Mouse (Mus musculus) kidney, embryonic 16.5 days (tissue): Measurements from ENCODE around the gene Foxred1. TPM values are rescaled to one million over a fixed set of nuclear protein-coding genes. Genes with fewer than 3 reads are reported as not detected.
A peak's percentile ranks its signal among the peaks of the same experiment; 100 is the strongest.

Experiments used
- ATAC-seq: fragments of 200-750 bp; cut with Nextera tagmentation; 2 replicates; pipeline ENCODE4 v1.8.0; 2017; ENCODE audit warnings: moderate TSS enrichment; ENCODE audit not compliant: low FRiP score, low TSS enrichment
- H3K27ac ChIP-seq: fragments of 300-500 bp; sonication (generic); 2 replicates; pipeline ENCODE4 v1.5.1; 2014; ENCODE audit warnings: low read length
- H3K27me3 ChIP-seq: fragments of 300-500 bp; sonication (generic); 2 replicates; pipeline ENCODE4 v1.6.1; 2014; ENCODE audit warnings: low read length, control low read depth, mixed read lengths; ENCODE audit not compliant: insufficient read depth
- H3K36me3 ChIP-seq: fragments of 300-500 bp; sonication (generic); 2 replicates; pipeline ENCODE4 v1.6.1; 2014; ENCODE audit warnings: low read length, control low read depth, mixed read lengths; ENCODE audit not compliant: insufficient read depth
- H3K4me1 ChIP-seq: fragments of 300-500 bp; sonication (generic); 2 replicates; pipeline ENCODE4 v1.6.1; 2014; ENCODE audit warnings: low read length, control low read depth, mixed read lengths; ENCODE audit not compliant: insufficient read depth
- H3K4me2 ChIP-seq: fragments of 300-500 bp; sonication (generic); replicated peaks from 2 replicates; pipeline ENCODE4 v1.6.1; 2014; ENCODE audit warnings: low read depth, low read length
- H3K4me3 ChIP-seq: fragments of 300-500 bp; sonication (generic); 2 replicates; pipeline ENCODE4 v1.5.1; 2014; ENCODE audit warnings: mild to moderate bottlenecking, low read length
- H3K9ac ChIP-seq: fragments of 300-500 bp; sonication (generic); replicated peaks from 2 replicates; pipeline ENCODE4 v1.6.1; 2014; ENCODE audit warnings: low read length
- H3K9me3 ChIP-seq: fragments of 300-500 bp; sonication (generic); 2 replicates; pipeline ENCODE4 v1.6.1; 2016; ENCODE audit warnings: low read length, control low read depth
- WGBS: fragments of 180-500 bp; shearing (Covaris S2); extraction: QIAGEN DNeasy Blood & Tissue Kit; methylation state at CpG from one replicate; pipeline ENCODE4 v1.1.7; 2014; 5-methylcytosine and 5-hydroxymethylcytosine counted together
- polyA plus RNA-seq: library from polyadenylated mRNA; unstranded; fragments of >200 nt; fragmentation: Nextera tagmentation; extraction: Ambion mirVana; gene quantifications from 2 replicates; pipeline ENCODE4 v1.2.1, GENCODE M21; 2015

Gene Foxred1
- polyA plus RNA-seq, 1 experiment from 2014 or later, result 53.4 TPM

DNA sequence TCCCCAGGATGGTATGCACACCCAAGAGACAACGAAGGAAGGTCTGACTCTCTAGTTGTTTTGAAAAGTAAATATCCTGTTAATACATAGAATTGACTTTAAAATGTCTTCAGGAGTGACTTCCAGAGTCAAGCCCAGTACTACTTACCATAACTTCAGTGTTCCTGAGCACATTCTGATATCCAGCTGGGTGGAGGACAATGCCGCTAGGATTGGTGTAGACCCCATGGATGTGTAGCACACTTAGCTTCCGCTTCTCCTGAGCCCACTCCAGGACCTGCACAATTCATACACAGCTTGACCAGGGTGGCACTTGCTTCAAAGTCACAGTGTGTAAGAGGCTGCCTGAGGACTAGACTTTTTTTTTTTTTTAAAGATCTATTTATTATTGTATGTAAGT is 12.6 kb upstream of the Foxred1 start:
- no peak overlapping the region for H3K4me3 ChIP-seq
- no peak overlapping the region for H3K4me2 ChIP-seq
- no peak for ATAC-seq
- 96% methylated on average over 3 of the region's 3 CpGs for WGBS
- H3K27me3 ChIP-seq, result no peaks in the 10 kb centered on the region
- peaks cover 29% of the 10 kb centered on the region for H3K36me3 ChIP-seq
- H3K9ac ChIP-seq, result no peak overlapping the region
- no peaks in the 10 kb centered on the region for H3K9me3 ChIP-seq
- H3K27ac ChIP-seq, result no peak overlapping the region
- no peaks in the 10 kb centered on the region for H3K4me1 ChIP-seq

DNA sequence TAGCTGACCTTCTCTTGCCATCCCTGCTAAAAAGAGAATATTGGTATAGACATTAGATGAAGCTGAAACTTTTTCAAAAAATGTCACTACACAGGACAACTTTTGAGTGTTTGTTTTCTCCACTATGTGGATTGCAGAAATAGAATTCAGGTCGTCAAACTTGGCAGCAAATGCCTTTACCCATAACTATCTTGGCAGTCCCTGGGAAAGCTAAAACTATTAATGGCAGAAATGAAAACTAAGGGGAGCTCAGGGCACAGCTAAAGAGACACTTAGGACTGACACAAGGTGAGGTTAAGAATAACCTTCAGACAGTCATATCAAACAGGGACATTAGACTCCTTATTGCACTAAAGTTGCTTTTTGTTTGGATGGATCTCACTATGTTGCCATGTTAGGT is 7.1 kb upstream of the Foxred1 start:
- Histone ChIP-seq H3K4me1 (no peaks in the 10 kb centered on the region), H3K27me3 (no peaks in the 10 kb centered on the region), H3K27ac (no peak overlapping the region), H3K36me3 (peaks cover 61% of the 10 kb centered on the region), H3K9me3 (no peaks in the 10 kb centered on the region), H3K4me3 (no peak overlapping the region), H3K4me2 (no peak overlapping the region), H3K9ac (no peak overlapping the region)
- ATAC-seq, result no peak
- 79% methylated on average over 1 of the region's 1 CpGs for WGBS

DNA sequence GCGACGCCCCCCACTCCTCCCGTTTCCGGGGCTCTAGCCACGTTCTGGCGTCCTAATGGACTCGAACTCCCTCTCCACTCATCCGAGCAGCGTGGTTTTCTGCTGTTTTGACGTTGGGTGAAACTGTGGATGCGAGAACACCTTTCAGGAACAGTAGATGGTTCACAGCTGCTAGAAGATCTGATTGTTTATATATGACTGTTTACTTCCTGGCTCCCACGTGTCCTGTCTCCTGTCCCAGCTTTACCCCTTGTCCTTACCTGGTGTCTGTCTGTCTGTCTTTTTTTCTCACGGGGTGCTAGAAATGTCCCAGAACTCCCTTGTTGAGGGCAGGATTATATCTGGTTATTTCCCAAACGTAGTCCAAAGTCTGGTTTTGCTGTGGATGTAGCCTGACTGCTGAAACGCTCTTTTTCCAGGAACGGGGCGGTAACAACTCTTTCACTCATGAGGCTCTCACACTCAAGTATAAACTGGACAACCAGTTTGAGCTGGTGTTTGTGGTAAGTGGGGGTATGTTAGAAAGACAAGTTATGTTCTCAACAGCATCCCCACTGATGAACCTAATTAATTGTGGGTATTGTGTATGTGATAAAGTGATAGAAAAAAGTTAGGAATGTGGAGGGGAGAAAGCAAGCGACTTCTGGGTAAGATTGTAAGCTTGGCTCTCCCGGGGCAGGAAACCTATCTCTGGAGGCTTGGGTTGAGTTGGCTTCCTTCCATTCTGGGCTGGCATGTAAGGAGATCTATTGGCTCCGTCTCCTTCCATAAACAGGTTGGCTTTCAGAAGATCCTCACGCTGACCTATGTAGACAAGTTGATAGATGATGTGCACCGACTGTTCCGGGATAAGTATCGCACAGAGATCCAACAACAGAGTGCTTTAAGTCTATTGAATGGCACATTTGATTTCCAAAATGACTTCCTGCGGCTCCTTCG is 987 bp upstream of the Foxred1 start:
- peaks cover 50% of the 10 kb centered on the region for H3K36me3 ChIP-seq
- H3K4me3 ChIP-seq, result peak overlapping the region; percentile 97
- H3K4me1 ChIP-seq, result peaks cover 18% of the 10 kb centered on the region
- 30% methylated on average over 26 of the region's 26 CpGs for WGBS
- peak overlapping the region; percentile 73 for H3K27ac ChIP-seq
- peak overlapping the region; percentile 80 for H3K9ac ChIP-seq
- H3K4me2 ChIP-seq, result peak overlapping the region; percentile 93
- no peaks in the 10 kb centered on the region for H3K9me3 ChIP-seq
- peak; percentile 14; the same call in 1 of the 2 replicates for ATAC-seq
- H3K27me3 ChIP-seq, result no peaks in the 10 kb centered on the region

DNA sequence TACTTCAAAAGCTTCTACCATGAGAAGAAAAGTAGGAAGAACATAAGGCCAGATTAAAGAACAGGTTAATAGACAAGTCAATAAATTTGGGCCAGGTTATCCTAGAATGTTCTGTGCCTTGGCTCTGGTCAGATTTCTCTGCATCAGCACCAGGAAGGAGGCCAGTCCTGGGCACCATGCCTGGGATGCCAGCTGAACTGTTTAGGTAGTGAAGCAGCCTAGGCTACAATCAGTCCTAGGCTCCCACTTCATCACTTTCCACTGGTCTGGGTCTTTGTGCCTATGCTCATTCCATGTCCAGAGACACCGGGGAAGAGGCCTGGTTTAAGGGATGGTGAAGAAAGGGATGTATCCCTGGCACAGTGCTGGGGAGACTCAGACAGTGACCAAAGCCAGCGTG is 6.4 kb downstream of the Foxred1 start:
- no peak overlapping the region for H3K27ac ChIP-seq
- H3K27me3 ChIP-seq, result no peaks in the 10 kb centered on the region
- H3K4me3 ChIP-seq, result no peak overlapping the region
- WGBS, result 92% methylated on average over 2 of the region's 2 CpGs
- no peak overlapping the region for H3K4me2 ChIP-seq
- H3K36me3 ChIP-seq, result peaks cover 39% of the 10 kb centered on the region
- no peaks in the 10 kb centered on the region for H3K9me3 ChIP-seq
- no peak for ATAC-seq
- H3K4me1 ChIP-seq, result peaks cover 9% of the 10 kb centered on the region; the same call in 1 of the 2 replicates
- no peak overlapping the region for H3K9ac ChIP-seq

DNA sequence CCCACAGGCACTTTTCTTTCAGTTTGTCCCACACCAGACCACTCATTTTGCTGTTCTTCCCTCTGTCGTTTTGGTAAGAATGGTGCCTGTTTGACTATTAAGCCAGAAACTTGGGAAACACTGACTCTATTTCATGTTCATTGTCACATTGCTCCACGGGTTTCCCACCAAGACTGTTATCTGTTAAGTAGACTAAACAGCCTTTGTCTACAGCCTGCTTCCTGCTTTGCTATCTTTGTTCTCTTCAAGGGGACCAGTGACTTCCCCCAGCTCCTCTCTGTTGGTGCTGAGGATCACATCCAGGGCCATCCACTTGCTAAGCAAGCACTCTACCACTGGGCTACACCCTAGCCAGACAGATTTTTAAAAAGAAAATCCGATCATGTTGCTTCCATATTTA is 7.3 kb downstream of the Foxred1 start:
- no peaks in the 10 kb centered on the region for H3K9me3 ChIP-seq
- no peaks in the 10 kb centered on the region for H3K27me3 ChIP-seq
- ATAC-seq, result no peak
- H3K27ac ChIP-seq, result no peak overlapping the region
- H3K4me3 ChIP-seq, result no peak overlapping the region
- no peak overlapping the region for H3K4me2 ChIP-seq
- H3K4me1 ChIP-seq, result peaks cover 15% of the 10 kb centered on the region; the same call in 1 of the 2 replicates
- peaks cover 39% of the 10 kb centered on the region for H3K36me3 ChIP-seq
- no peak overlapping the region for H3K9ac ChIP-seq
- 55% methylated on average over 3 of the region's 3 CpGs for WGBS

DNA sequence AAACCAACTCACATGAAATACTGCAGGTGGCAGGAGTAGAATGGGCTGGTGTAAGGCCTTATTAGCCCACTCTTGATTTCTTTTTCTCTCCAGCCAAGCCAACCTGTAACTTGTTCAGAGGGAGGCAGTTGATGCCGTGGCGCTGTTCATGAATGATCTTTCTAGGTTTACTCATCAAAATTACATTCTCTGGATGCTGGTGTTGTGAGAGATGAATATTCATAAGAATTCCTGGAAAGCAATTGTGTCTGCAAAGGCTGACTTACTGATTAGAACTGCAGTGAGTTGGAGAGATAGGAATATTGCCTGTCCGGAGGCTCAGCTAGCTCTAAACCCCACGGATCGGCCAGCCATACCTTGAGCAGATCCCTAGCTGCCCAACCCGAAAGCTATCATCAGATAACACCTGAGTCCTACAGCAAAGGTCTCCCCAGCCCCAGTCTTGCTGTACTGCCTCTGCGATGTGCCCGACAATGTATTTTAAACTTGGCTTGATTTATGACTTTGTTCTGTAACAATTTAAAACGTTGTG is 10.3 kb downstream of the Foxred1 start:
- H3K4me2 ChIP-seq, result peak overlapping the region; percentile 83
- H3K36me3 ChIP-seq, result peaks cover 13% of the 10 kb centered on the region
- no peak for ATAC-seq
- H3K9ac ChIP-seq, result peak overlapping the region; percentile 86; the same call in 1 of the 2 replicates
- H3K27me3 ChIP-seq, result no peaks in the 10 kb centered on the region
- peaks cover 16% of the 10 kb centered on the region; the same call in 1 of the 2 replicates for H3K4me1 ChIP-seq
- H3K9me3 ChIP-seq, result no peaks in the 10 kb centered on the region
- H3K4me3 ChIP-seq, result peak overlapping the region; percentile 71
- WGBS, result 46% methylated on average over 9 of the region's 9 CpGs
- no peak overlapping the region for H3K27ac ChIP-seq

DNA sequence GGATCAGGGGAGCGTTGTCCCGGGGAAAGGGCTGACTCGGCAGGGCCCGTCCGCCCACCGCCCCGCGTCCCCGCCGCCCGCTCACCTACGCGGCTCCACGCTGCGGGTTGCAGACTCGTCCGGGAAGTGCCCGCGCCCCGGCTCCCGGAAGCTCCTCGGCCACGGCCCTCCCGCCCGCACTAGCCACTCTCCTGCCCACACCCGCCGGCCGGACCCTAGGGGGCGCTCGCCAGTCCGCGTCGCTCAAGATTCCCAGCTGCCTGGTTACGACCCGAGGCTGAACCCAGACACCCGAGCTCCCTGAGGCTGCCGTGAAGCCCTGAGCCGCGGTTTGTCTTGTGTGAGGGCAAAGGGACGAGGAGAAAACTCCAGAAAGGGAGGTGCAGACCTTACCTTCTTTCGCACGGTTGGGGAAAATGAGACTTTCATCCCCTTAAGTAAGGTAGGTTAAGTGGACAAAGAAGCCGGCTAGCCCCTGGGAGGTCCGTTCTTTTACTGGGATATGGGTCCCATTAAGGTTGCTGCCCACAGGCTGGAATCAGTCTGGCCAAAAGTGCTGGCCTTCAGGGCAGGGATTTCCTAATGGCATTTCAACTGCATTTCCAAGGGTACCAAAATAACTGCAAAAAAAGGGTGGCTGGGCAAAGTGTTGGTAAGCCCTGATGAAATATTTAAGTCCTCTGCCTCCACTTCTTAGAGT is 10.9 kb downstream of the Foxred1 start, which contains the start of the genes Srpr and Tirap:
Gene Srpr (plus strand): TSS at position 404 of the 700 bp plus-strand sequence.
Gene Tirap (minus strand): TSS at position 520 of the 700 bp plus-strand sequence.
- no peaks in the 10 kb centered on the region for H3K9me3 ChIP-seq
- under 1% methylated on average over 36 of the region's 44 CpGs for WGBS
- peaks cover 16% of the 10 kb centered on the region; the same call in 1 of the 2 replicates for H3K4me1 ChIP-seq
- no peaks in the 10 kb centered on the region for H3K27me3 ChIP-seq
- H3K9ac ChIP-seq, result peak within 1 kb of the TSS; percentile 86
- H3K36me3 ChIP-seq, result peaks cover 6% of the 10 kb centered on the region
- H3K4me3 ChIP-seq, result peak within 1 kb of the TSS; percentile 71
- H3K4me2 ChIP-seq, result peak within 1 kb of the TSS; percentile 83
- peak within 1 kb of the TSS; percentile 55; the same call in 1 of the 2 replicates for H3K27ac ChIP-seq
- ATAC-seq, result peak; percentile 95

DNA sequence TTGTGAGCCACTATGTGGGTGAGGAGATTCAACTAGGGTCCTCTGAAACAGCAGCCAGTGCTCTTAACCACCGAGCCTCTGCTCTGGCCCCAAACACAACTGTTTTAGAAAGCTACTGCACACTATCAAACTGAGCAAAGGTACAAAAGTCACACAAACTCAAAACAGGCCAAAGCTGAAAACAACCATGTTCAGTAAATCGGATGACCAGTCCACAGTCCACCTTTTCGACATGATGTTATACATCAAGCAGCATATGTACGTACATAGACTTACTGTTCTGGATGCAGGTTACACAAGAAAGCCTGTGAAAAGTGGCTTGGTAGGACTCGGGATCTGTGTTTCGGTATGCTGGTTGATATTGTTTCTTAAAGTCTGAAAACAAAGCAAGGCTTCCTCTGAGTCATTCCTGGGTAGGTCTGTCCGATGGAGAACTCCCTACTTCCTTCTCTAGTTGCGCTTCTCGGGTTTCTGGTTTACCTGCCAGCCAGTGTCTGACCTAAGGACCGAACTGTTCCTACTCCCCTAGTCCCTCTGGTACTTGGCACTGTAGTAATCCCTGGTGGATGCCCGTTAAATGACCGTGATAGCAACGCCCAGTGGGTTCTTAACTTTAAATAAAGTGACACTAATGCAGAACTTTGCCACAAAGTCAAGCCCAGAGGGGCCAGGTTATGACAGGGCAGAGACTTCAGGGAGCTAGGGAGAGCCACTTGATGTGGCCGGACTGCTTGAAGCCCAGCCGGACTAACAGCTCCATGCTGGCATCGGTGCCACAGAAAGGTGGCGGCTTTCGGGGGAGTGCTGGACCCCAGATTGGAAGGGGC is 11.7 kb downstream of the Foxred1 start:
- WGBS, result 23% methylated on average over 18 of the region's 18 CpGs
- Histone ChIP-seq H3K9me3 (no peaks in the 10 kb centered on the region), H3K27me3 (no peaks in the 10 kb centered on the region), H3K36me3 (no peaks in the 10 kb centered on the region), H3K9ac (peak overlapping the region; percentile 86), H3K4me1 (peaks cover 16% of the 10 kb centered on the region; the same call in 1 of the 2 replicates), H3K27ac (peak overlapping the region; percentile 55; the same call in 1 of the 2 replicates), H3K4me3 (peak overlapping the region; percentile 71), H3K4me2 (peak overlapping the region; percentile 83)
- ATAC-seq, result peak; percentile 66

DNA sequence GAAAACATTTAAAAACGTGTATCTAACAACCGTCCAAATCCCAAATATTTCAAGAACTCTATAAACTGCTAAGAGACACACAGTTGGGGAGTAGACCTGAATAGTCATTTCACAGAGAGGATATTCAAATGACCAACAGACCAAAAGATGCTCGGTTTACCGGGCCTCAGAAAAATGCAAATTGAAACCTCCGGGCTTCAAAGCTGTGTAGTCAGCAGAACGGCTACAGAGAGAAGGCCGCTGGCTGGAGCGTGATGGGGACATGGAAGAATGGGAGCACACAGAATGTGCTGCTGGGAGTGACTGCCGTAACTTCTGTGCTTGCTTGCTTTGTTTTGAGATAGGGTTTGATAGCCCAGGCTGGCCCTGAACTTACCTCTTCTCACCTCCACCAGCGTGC is 12.5 kb downstream of the Foxred1 start:
- H3K4me3 ChIP-seq, result no peak overlapping the region
- no peaks in the 10 kb centered on the region for H3K36me3 ChIP-seq
- no peaks in the 10 kb centered on the region for H3K9me3 ChIP-seq
- WGBS, result 74% methylated on average over 10 of the region's 10 CpGs
- no peaks in the 10 kb centered on the region for H3K27me3 ChIP-seq
- ATAC-seq, result no peak
- no peak overlapping the region for H3K9ac ChIP-seq
- H3K4me2 ChIP-seq, result peak overlapping the region; percentile 83
- peaks cover 16% of the 10 kb centered on the region; the same call in 1 of the 2 replicates for H3K4me1 ChIP-seq
- H3K27ac ChIP-seq, result no peak overlapping the region
